Mouse (Mus musculus): Measurements from ENCODE around the gene Gpr108. TPM values are rescaled to one million over a fixed set of nuclear protein-coding genes. Genes with fewer than 3 reads are reported as not detected.

Gene Gpr108
- polyA plus RNA-seq, 1 experiment from 2014 or later = 24.9 TPM

- peaks cover 4% of the 10 kb centered on the region; the same call in 1 of the 2 replicates for H3K27me3 ChIP-seq (replicated peaks; ENCODE audit: low read depth, poor library complexity, severe bottlenecking)
- WGBS = 77% methylated on average over 12 of the region's 12 CpGs
- no peaks in the 10 kb centered on the region for H3K4me1 ChIP-seq
- H3K9me3 ChIP-seq = no peaks in the 10 kb centered on the region
- DNase-seq (ENCODE audit: low spot score) = no peak
- no peak overlapping the region for H3K27ac ChIP-seq (replicated peaks)
- H3K4me3 ChIP-seq = no peak overlapping the region
- H3K36me3 ChIP-seq (replicated peaks) = no peaks in the 10 kb centered on the region
Measured at GRCm38 (mm10) chr17:57218335-57218900, 29.8 kb downstream of the Gpr108 start.

GRCm38 (mm10) chr17:57214676-57215387 is 33.4 kb downstream of the Gpr108 start:
- no peak overlapping the region for H3K27ac ChIP-seq (replicated peaks)
- no peak overlapping the region for H3K4me3 ChIP-seq
- DNase-seq (ENCODE audit: low spot score) = no peak
- H3K4me1 ChIP-seq = no peaks in the 10 kb centered on the region
- no peaks in the 10 kb centered on the region for H3K36me3 ChIP-seq (replicated peaks)
- H3K27me3 ChIP-seq (replicated peaks; ENCODE audit: low read depth, poor library complexity, severe bottlenecking) = no peaks in the 10 kb centered on the region; the same call in 1 of the 2 replicates
- H3K9me3 ChIP-seq = no peaks in the 10 kb centered on the region
- 47% methylated on average over 13 of the region's 13 CpGs for WGBS

DNA sequence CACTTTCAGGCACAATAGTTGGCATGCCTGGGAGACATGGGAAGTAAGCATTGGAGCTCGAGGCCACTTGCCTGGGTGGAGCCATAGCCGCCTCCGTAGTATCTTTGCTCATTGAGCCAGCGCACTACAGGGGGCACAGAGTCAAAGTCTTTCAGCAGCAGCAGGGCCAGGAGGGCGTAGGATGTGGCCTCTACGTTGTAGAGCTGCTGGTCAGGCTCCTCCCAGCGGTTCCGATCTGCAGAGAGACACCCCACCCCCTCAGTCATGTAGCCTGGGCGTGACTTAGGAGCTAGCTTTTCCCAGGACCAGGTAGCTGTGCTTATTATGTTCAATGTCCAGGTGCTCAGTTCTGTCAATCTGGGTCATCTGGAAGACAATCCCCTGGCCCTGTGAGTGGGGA is 36.7 kb downstream of the Gpr108 start:
- no peaks in the 10 kb centered on the region for H3K9me3 ChIP-seq
- no peak for DNase-seq (ENCODE audit: low spot score)
- no peaks in the 10 kb centered on the region for H3K36me3 ChIP-seq (replicated peaks)
- no peak overlapping the region for H3K27ac ChIP-seq (replicated peaks)
- no peaks in the 10 kb centered on the region for H3K4me1 ChIP-seq
- 66% methylated on average over 9 of the region's 9 CpGs for WGBS
- no peak overlapping the region for H3K4me3 ChIP-seq
- H3K27me3 ChIP-seq (replicated peaks; ENCODE audit: low read depth, poor library complexity, severe bottlenecking) = no peaks in the 10 kb centered on the region; the same call in 1 of the 2 replicates

DNA sequence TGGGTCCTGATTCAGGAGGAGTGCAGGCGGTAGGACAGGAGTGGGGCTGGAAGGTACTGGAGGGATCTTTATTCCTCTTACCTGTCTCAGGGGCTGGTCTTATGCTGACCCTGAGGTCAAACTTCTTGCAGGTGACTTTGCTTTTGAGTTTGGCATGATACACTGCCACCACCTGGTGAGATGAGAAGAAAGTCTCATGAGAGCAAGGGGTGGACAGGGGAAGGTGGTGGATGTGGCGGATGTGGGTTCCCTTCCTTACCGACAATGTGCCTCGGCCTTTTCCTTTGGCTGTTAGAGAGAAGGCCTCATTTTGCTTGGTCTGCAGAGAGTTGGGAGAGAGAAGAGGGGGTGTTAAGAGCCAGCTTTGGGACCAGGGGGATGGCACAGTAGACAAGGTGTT is 38.9 kb downstream of the Gpr108 start:
- Histone ChIP-seq H3K4me1 (no peaks in the 10 kb centered on the region), H3K4me3 (no peak overlapping the region), H3K27ac (replicated peaks) (no peak overlapping the region), H3K9me3 (no peaks in the 10 kb centered on the region), H3K36me3 (replicated peaks) (no peaks in the 10 kb centered on the region), H3K27me3 (replicated peaks; ENCODE audit: low read depth, poor library complexity, severe bottlenecking) (no peaks in the 10 kb centered on the region)
- whole genome bisulfite sequencing = 75% methylated on average over 4 of the region's 4 CpGs
- no peak for DNase-seq (ENCODE audit: low spot score)

DNA sequence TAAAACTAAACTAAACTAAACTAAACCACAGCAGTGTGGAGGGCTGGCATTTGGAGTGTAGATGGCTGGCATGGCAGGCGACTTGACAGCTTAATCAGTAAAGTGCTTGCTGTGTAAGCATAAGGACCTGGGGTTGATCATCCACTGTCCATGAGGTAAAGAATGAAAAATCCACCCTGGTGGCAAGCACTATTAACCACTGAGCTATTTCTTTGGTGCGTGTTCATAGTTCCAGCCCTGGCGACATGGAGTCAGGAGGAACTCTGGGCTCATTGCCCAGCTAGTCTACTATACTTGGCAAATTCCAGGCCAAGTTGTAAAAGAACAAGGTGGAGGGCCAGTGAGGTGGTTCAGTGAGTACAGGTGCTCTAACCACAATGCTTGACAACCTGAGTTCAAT is 40.3 kb downstream of the Gpr108 start:
- Histone ChIP-seq H3K36me3 (replicated peaks) (no peaks in the 10 kb centered on the region), H3K4me1 (no peaks in the 10 kb centered on the region), H3K27ac (replicated peaks) (no peak overlapping the region), H3K9me3 (no peaks in the 10 kb centered on the region), H3K4me3 (no peak overlapping the region), H3K27me3 (replicated peaks; ENCODE audit: low read depth, poor library complexity, severe bottlenecking) (no peaks in the 10 kb centered on the region)
- no peak for DNase-seq (ENCODE audit: low spot score)
- WGBS = 90% methylated on average over 3 of the region's 3 CpGs

GRCm38 (mm10) chr17:57201841-57202724 is 46.2 kb downstream of the Gpr108 start:
- H3K27me3 ChIP-seq (replicated peaks; ENCODE audit: low read depth, poor library complexity, severe bottlenecking) = no peaks in the 10 kb centered on the region
- H3K27ac ChIP-seq (replicated peaks) = no peak overlapping the region
- H3K36me3 ChIP-seq (replicated peaks) = no peaks in the 10 kb centered on the region
- no peaks in the 10 kb centered on the region for H3K4me1 ChIP-seq
- no peak for DNase-seq (ENCODE audit: low spot score)
- no peak overlapping the region for H3K4me3 ChIP-seq
- 82% methylated on average over 10 of the region's 10 CpGs for WGBS
- no peaks in the 10 kb centered on the region for H3K9me3 ChIP-seq

GRCm38 (mm10) chr17:57198252-57198651 is 50.0 kb downstream of the Gpr108 start:
- Histone ChIP-seq H3K4me3 (no peak overlapping the region), H3K4me1 (no peaks in the 10 kb centered on the region), H3K9me3 (no peaks in the 10 kb centered on the region), H3K36me3 (replicated peaks) (no peaks in the 10 kb centered on the region), H3K27me3 (replicated peaks; ENCODE audit: low read depth, poor library complexity, severe bottlenecking) (no peaks in the 10 kb centered on the region), H3K27ac (replicated peaks) (no peak overlapping the region)
- 81% methylated on average over 3 of the region's 3 CpGs for WGBS
- no peak for DNase-seq (ENCODE audit: low spot score)

DNA sequence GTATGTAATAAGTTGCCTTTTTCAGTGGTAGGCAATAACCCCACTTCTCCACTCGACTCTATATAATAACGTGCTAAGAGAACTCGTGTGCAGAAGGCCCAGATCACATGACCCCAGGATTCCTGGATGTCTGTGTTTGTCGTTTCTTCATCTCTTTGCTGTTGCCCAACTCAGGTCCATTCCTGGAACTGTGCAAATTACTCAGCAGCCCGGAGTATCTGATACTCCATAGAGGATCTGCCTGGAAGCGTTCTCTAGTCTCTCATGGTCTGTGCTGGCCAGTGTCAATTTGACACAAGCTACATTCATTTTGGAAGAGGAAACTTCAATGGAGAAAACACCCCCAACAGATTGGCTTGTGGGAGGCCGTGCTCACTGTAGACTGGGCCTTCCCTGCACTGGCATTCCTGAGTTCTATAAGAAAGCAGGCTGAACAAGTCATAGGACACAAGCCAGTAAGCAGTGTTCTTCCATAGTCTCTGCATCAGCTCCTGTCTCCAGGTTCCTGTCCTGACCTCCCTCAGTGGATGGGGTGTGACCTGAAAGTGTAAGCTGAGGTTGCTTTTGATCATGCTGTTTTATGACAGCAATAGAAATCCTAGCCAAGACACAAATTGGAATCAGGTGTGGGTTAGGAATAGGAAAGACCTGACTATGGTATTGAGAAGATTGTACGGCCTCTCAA is 52.8 kb downstream of the Gpr108 start:
- 84% methylated on average over 8 of the region's 8 CpGs for WGBS
- Histone ChIP-seq H3K27ac (replicated peaks) (no peak overlapping the region), H3K9me3 (no peaks in the 10 kb centered on the region), H3K36me3 (replicated peaks) (no peaks in the 10 kb centered on the region), H3K27me3 (replicated peaks; ENCODE audit: low read depth, poor library complexity, severe bottlenecking) (no peaks in the 10 kb centered on the region), H3K4me3 (no peak overlapping the region), H3K4me1 (no peaks in the 10 kb centered on the region)
- no peak for DNase-seq (ENCODE audit: low spot score)

DNA sequence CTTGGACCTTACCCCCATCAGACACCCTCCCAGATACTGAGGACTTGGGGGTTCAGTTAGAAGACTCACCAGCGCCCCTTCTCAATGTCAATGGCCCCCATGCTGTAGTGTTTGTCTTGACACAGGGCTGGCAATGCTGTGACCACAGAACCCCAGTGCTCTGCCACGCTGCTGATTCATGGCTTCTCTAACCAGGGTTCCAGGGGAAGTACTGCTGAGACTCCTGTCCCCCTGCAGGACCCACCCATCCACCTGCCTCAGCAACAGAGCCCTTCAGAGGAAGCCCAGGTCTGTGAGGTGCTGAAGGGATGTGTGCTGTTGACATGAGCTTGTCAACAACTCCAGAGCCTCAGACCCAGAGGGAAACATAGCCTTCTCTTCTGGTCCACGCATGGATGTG is 53.5 kb downstream of the Gpr108 start:
- no peaks in the 10 kb centered on the region for H3K4me1 ChIP-seq
- H3K36me3 ChIP-seq (replicated peaks) = no peaks in the 10 kb centered on the region
- no peak overlapping the region for H3K27ac ChIP-seq (replicated peaks)
- no peaks in the 10 kb centered on the region for H3K27me3 ChIP-seq (replicated peaks; ENCODE audit: low read depth, poor library complexity, severe bottlenecking)
- no peak overlapping the region for H3K4me3 ChIP-seq
- no peak for DNase-seq (ENCODE audit: low spot score)
- no peaks in the 10 kb centered on the region for H3K9me3 ChIP-seq
- 77% methylated on average over 3 of the region's 3 CpGs for WGBS

DNA sequence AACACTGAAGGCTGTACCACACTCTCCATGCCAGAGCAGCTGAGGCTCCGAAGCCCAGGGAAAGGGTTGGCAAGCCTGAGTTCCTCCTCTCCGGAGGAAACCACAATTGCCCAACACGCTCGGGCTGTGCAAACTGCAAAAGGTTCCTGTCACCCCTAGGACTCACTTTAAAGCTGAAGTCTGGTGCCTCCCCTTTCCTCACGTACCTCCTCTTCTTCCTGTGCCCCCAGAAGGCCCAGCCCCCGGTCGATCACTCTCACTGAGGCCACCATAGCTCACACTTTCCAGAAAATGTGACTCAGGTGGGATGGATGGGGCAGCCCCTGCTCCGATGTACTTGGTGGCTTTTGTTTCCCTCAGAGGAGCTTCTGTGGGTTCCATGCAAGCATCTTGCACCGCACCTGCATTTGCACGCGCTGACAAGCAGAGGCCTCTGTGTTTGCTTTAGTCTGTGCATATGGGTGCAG is 54.2 kb downstream of the Gpr108 start, which contains the start of gene Tnfsf14:
Tnfsf14 (minus strand) TSS at position 137 of the 467 bp plus-strand sequence.
- H3K27me3 ChIP-seq (replicated peaks; ENCODE audit: low read depth, poor library complexity, severe bottlenecking) = no peaks in the 10 kb centered on the region
- no peak within 1 kb of the TSS for H3K4me3 ChIP-seq
- no peaks in the 10 kb centered on the region for H3K36me3 ChIP-seq (replicated peaks)
- H3K9me3 ChIP-seq = no peaks in the 10 kb centered on the region
- 84% methylated on average over 11 of the region's 11 CpGs for WGBS
- DNase-seq (ENCODE audit: low spot score) = no peak
- no peak within 1 kb of the TSS for H3K27ac ChIP-seq (replicated peaks)
- no peaks in the 10 kb centered on the region for H3K4me1 ChIP-seq

GRCm38 (mm10) chr17:57188510-57189192 is 59.6 kb downstream of the Gpr108 start:
- no peaks in the 10 kb centered on the region for H3K36me3 ChIP-seq (replicated peaks)
- 84% methylated on average over 12 of the region's 12 CpGs for WGBS
- no peak for DNase-seq (ENCODE audit: low spot score)
- H3K9me3 ChIP-seq = no peaks in the 10 kb centered on the region
- no peaks in the 10 kb centered on the region for H3K4me1 ChIP-seq
- no peak overlapping the region for H3K27ac ChIP-seq (replicated peaks)
- H3K4me3 ChIP-seq = no peak overlapping the region
- no peaks in the 10 kb centered on the region for H3K27me3 ChIP-seq (replicated peaks; ENCODE audit: low read depth, poor library complexity, severe bottlenecking)

- Histone ChIP-seq H3K27me3 (replicated peaks; ENCODE audit: low read depth, poor library complexity, severe bottlenecking) (no peaks in the 10 kb centered on the region), H3K36me3 (replicated peaks) (no peaks in the 10 kb centered on the region), H3K27ac (replicated peaks) (no peak overlapping the region), H3K4me3 (no peak overlapping the region), H3K9me3 (no peaks in the 10 kb centered on the region), H3K4me1 (no peaks in the 10 kb centered on the region)
- WGBS = 77% methylated on average over 2 of the region's 2 CpGs
- DNase-seq (ENCODE audit: low spot score) = no peak
Measured at GRCm38 (mm10) chr17:57185641-57186040, 62.6 kb downstream of the Gpr108 start.

Measured in embryonic facial prominence, embryonic 10.5 days (tissue).